Mouse (Mus musculus): ENCODE measurements around the gene Lrig2.
A peak's percentile ranks its signal among the peaks of the same experiment; 100 is the strongest.

Lrig2 gene

GRCm38 (mm10) chr3:104367912-104368311, 143.8 kb downstream of the Lrig2 start:
- DNase-seq (ENCODE audit: low spot score) = no peak

DNA sequence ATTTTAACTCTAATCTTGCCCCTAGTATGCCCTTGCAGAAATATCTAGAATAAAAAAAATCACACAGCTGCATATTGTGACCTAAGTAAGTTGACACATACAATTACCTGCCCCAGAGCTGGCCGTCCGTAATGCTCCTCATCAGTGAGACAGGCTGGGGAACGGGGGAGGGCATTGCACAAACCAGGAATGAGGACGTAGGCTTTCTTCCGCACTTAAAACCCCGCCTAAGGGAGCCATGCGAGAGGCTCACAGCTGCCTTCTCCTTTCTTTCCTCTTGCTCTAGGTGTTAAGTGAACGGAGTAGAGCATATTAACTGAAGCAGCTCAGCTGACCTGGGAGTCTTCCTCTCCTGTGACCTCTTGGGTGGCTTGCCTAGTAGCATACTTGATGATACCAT, 149.9 kb downstream of the Lrig2 start:
- DNase-seq (ENCODE audit: low spot score) = peak; percentile 48

- DNase-seq (ENCODE audit: low spot score) = peak; percentile 73
Measured at GRCm38 (mm10) chr3:104360325-104360724, 151.4 kb downstream of the Lrig2 start.

GRCm38 (mm10) chr3:104359225-104360135, 152.2 kb downstream of the Lrig2 start:
- peak; percentile 61 for DNase-seq (ENCODE audit: low spot score)

DNA sequence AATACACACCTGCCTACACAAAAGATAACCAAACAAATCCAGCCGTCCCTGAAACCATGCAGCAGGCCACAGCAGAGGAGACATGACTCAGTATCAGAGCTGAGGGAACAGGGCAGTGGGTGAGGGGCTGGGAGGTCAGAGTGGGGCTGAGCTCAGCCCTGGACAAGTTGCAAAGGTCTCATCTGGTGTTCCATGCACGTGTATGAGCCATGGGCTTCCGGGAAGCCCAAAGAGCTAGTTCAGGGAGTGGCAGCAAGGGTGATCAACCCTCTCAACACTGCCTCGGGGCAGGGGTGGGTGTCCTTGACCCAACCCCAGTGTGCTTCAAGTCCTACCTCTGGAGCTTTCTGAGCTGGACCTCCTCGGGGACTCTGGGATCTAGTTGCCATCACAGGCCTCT, 153.0 kb downstream of the Lrig2 start:
- DNase-seq (ENCODE audit: low spot score) = no peak

GRCm38 (mm10) chr3:104356106-104356505, 155.6 kb downstream of the Lrig2 start:
- no peak for DNase-seq (ENCODE audit: low spot score)

GRCm38 (mm10) chr3:104353884-104354283, 157.8 kb downstream of the Lrig2 start:
- no peak for DNase-seq (ENCODE audit: low spot score)

DNA sequence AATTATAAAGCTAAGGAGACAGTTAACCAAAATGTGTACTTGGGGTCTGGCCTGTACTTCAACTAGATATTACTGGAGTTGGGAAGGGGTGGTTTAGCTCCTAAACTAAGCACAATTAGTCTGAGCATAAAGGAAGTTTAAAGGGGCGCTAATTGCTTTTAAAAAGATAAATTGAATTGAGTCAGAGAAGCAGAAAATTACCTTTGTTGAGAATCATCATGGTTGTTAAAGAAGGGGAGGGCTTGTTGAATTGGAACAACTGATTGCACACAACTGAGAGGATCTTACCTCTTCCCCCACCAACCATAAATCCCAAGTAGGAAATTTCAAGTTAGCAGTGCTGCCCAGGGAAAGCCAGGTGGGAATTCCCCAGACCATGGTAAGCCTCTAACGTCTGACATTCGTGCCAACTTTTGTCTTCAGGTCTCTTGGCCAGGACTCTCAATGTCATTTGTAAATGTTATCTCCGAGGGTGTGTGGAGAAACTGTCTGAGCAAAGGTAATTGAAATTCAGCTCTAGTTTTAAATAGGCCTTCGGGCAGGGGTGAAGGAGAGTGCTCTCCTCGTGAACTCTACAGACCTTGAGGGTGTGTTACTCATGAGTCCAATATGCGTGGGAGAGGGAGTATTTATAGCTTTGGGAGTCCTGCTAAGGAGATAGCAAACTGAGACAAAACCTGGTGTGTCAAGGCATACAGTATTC, 159.2 kb downstream of the Lrig2 start:
- DNase-seq (ENCODE audit: low spot score) = no peak

GRCm38 (mm10) chr3:104350253-104350945, 161.3 kb downstream of the Lrig2 start:
- DNase-seq (ENCODE audit: low spot score) = no peak

DNA sequence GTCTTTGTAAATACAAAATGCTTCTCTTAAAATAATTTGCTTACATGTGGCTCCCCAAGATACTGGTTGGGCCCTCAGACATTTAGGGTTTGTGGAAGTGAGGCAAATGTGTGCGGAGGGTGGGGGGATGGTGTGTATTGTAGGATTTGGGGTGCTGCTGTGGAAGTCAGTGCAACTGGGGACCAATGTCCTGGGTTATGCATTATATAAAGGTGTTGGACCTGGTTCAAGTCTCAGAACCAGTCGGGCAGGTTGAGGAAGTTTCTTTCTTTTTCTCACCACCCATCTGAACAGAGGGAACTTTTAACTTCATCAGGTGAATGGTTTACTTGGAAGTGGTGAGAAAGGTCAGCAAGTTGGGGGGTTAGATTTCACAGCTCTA, 161.9 kb downstream of the Lrig2 start:
- DNase-seq (ENCODE audit: low spot score) = peak; percentile 70

DNA sequence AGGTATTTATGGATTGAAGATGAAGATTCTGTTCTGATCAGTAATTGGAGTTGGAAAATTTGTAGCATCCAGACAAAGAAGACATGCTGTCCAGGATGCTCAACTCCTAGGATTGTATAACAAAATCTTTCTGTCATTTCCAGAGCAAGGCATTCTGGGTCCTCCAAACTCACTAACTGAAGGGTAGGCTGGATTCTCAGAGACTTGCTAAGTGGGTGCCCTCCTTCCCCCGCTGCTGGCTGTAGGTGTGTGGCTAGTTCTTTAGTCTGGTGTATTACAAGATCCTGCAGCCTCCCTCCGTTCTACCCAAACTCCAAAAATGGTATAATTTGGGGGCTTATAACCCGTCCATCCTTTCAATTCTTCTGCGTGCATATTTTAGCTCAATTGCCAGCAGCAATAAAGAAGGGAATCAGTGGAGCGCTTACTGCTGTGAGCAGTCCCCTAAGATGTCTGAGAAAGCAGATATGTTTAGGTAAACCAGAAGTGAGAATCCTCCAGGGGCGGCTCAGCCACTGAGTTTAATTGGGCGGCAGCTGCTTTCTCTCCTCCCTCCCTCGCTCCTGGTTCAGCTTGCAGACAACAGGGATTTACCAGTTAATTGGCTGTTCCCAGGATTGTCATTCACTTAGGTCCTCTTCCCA, 162.4 kb downstream of the Lrig2 start:
- DNase-seq (ENCODE audit: low spot score) = no peak
